Mouse (Mus musculus) liver, embryonic 14.5 days (tissue): ENCODE measurements at regions not wholly inside any gene's neighbourhood (a gene's known extent, or its start where the extent isn't known, plus 50 kb on each side); places are given as distances from the start of the nearest gene placed in this dataset.

Experiments used
- ATAC-seq: fragments of 200-750 bp; cut with Nextera tagmentation; 2 replicates; pipeline ENCODE4 v1.8.0; 2017; ENCODE audit warnings: moderate number of reproducible peaks, mild to moderate bottlenecking, moderate library complexity; ENCODE audit not compliant: insufficient read depth
- DNase-seq, 3 experiments: peaks; one replicate each; pipeline ENCODE4 v3.0.0-alpha.2; 2012 to 2013; ENCODE audit warnings: low read depth in 3 of 3, low spot score in 3 of 3
- H3K27ac ChIP-seq: fragments of 300-500 bp; sonication (generic); 2 replicates; pipeline ENCODE4 v1.5.1; 2014; ENCODE audit warnings: moderate library complexity, mild to moderate bottlenecking, control low read depth, inconsistent platforms
- H3K27me3 ChIP-seq: fragments of 300-500 bp; sonication (generic); 2 replicates; pipeline ENCODE4 v1.6.1; 2014; ENCODE audit warnings: mild to moderate bottlenecking, low read length, moderate library complexity; ENCODE audit not compliant: control insufficient read depth, insufficient read depth
- H3K36me3 ChIP-seq: fragments of 300-500 bp; sonication (generic); replicated peaks from 2 replicates; pipeline ENCODE4 v1.6.1; 2014; ENCODE audit warnings: low read depth; ENCODE audit not compliant: control insufficient read depth, insufficient read depth
- H3K4me1 ChIP-seq, 2 experiments: fragments of 200-500 bp in 1 of 2; fragments of 300-500 bp in 1 of 2; sonication (generic) in 1 of 2; replicated peaks; 2 replicates each; pipeline ENCODE4 v1.6.1; 2012 to 2014; ENCODE audit warnings: antibody characterized with exemption in 1 of 2, inconsistent platforms in 1 of 2, low read length in 1 of 2; ENCODE audit not compliant: control insufficient read depth in 2 of 2, insufficient read depth in 2 of 2
- H3K4me2 ChIP-seq: fragments of 300-500 bp; sonication (generic); 2 replicates; pipeline ENCODE4 v1.6.1; 2014; ENCODE audit warnings: low read depth, mild to moderate bottlenecking, control low read depth, moderate library complexity
- H3K4me3 ChIP-seq, 2 experiments: fragments of 200-500 bp in 1 of 2; fragments of 300-500 bp in 1 of 2; sonication (generic) in 1 of 2; 2 replicates each; pipeline ENCODE4 v1.5.1; 2012 to 2014; ENCODE audit warnings: low read depth in 2 of 2, low read length in 2 of 2, mild to moderate bottlenecking in 2 of 2, control low read depth in 1 of 2, inconsistent platforms in 1 of 2, moderate library complexity in 1 of 2; ENCODE audit not compliant: insufficient read depth in 1 of 2
- H3K9ac ChIP-seq: fragments of 300-500 bp; sonication (generic); replicated peaks from 2 replicates; pipeline ENCODE4 v1.6.1; 2014; ENCODE audit warnings: mild to moderate bottlenecking, control low read depth, moderate library complexity
- H3K9me3 ChIP-seq: fragments of 300-500 bp; sonication (generic); 2 replicates; pipeline ENCODE4 v1.6.1; 2016; ENCODE audit warnings: low read length, mixed read lengths; ENCODE audit not compliant: control insufficient read depth
- CTCF ChIP-seq: IDR thresholded peaks from 2 replicates; pipeline ENCODE4 v1.5.1; 2016; ENCODE audit warnings: antibody characterized with exemption, low read depth, control low read depth
- EP300 ChIP-seq: IDR thresholded peaks from 2 replicates; pipeline ENCODE4 v1.6.1; 2016; ENCODE audit warnings: antibody characterized with exemption, low read depth
- WGBS: fragments of 180-500 bp; shearing (Covaris S2); extraction: QIAGEN DNeasy Blood & Tissue Kit; methylation state at CpG from one replicate; pipeline ENCODE4 v1.1.7; 2014; ENCODE audit not compliant: insufficient replicate concordance; 5-methylcytosine and 5-hydroxymethylcytosine counted together

GRCm38 (mm10) chr13:44569241-44569778, 160.0 kb upstream of the Jarid2 start:
- 47% methylated on average over 3 of the region's 3 CpGs for WGBS
- Histone ChIP-seq H3K9ac (no peak overlapping the region), H3K27me3 (no peaks in the 10 kb centered on the region), H3K27ac (no peak overlapping the region), H3K4me1 (0 out of 4 replicates have a peak, but pooled peaks cover 0 to 4% of the 10 kb centered on the region in 2 experiments), H3K9me3 (no peaks in the 10 kb centered on the region), H3K4me2 (no peak overlapping the region), H3K4me3 (no peak overlapping the region), H3K36me3 (no peaks in the 10 kb centered on the region)
- TF ChIP-seq EP300: no peak
- no peak for TF ChIP-seq CTCF
- ATAC-seq (no peak), DNase-seq (no peak)

- Histone ChIP-seq H3K9ac (no peak overlapping the region), H3K4me1 (no peaks in the 10 kb centered on the region), H3K4me3 (no peak overlapping the region), H3K9me3 (no peaks in the 10 kb centered on the region), H3K4me2 (no peak overlapping the region), H3K36me3 (no peaks in the 10 kb centered on the region), H3K27ac (no peak overlapping the region), H3K27me3 (no peaks in the 10 kb centered on the region)
- DNase-seq (no peak), ATAC-seq (no peak)
- WGBS: 10% methylated on average over 7 of the region's 7 CpGs
- TF ChIP-seq CTCF: no peak
Measured at GRCm38 (mm10) chr13:44573463-44573862, 155.8 kb upstream of the Jarid2 start.

GRCm38 (mm10) chr13:44579215-44579614, 150.1 kb upstream of the Jarid2 start:
- Histone ChIP-seq H3K4me2 (no peak overlapping the region), H3K36me3 (no peaks in the 10 kb centered on the region), H3K27ac (no peak overlapping the region), H3K4me1 (peaks cover 0 to 12% of the 10 kb centered on the region in 2 experiments; a peak in 2 of 4 replicates), H3K9me3 (no peaks in the 10 kb centered on the region), H3K27me3 (no peaks in the 10 kb centered on the region; the same call in 1 of the 2 replicates), H3K9ac (no peak overlapping the region), H3K4me3 (no peak overlapping the region)
- DNase-seq: no peak
- ATAC-seq: no peak
- WGBS: 56% methylated on average over 5 of the region's 5 CpGs
- no peak for TF ChIP-seq CTCF
- TF ChIP-seq EP300: no peak

- Histone ChIP-seq H3K9ac (no peak overlapping the region), H3K27ac (no peak overlapping the region), H3K4me1 (peaks cover 0 to 12% of the 10 kb centered on the region in 2 experiments; a peak in 2 of 4 replicates), H3K36me3 (no peaks in the 10 kb centered on the region), H3K4me3 (no peak overlapping the region), H3K9me3 (no peaks in the 10 kb centered on the region), H3K4me2 (no peak overlapping the region), H3K27me3 (no peaks in the 10 kb centered on the region; the same call in 1 of the 2 replicates)
- TF ChIP-seq EP300: no peak
- TF ChIP-seq CTCF: no peak
- no peak for DNase-seq
- ATAC-seq: no peak
- 41% methylated on average over 15 of the region's 15 CpGs for WGBS
Measured at GRCm38 (mm10) chr13:44580156-44580736, 149.0 kb upstream of the Jarid2 start.

- Histone ChIP-seq H3K9ac (no peak overlapping the region), H3K9me3 (no peaks in the 10 kb centered on the region), H3K27ac (no peak overlapping the region), H3K27me3 (no peaks in the 10 kb centered on the region; the same call in 1 of the 2 replicates), H3K4me3 (no peak overlapping the region), H3K36me3 (no peaks in the 10 kb centered on the region), H3K4me1 (peaks cover 0 to 12% of the 10 kb centered on the region in 2 experiments; a peak in 2 of 4 replicates), H3K4me2 (no peak overlapping the region)
- no peak for DNase-seq
- no peak for ATAC-seq
- WGBS: 34% methylated on average over 9 of the region's 9 CpGs
- TF ChIP-seq CTCF: no peak
- TF ChIP-seq EP300: no peak
Measured at GRCm38 (mm10) chr13:44580767-44581166, 148.5 kb upstream of the Jarid2 start.
